Mouse (Mus musculus) limb, embryonic 14.5 days (tissue): ENCODE measurements around the gene Sema4a. TPM values are rescaled to one million over a fixed set of nuclear protein-coding genes. Genes with fewer than 3 reads are reported as not detected.

ENCODE experiments used
- ATAC-seq: fragments of 200-750 bp; cut with Nextera tagmentation; 2 replicates; pipeline ENCODE4 v1.8.0; 2017; ENCODE audit warnings: low read depth, moderate number of reproducible peaks, moderate TSS enrichment; ENCODE audit not compliant: low FRiP score
- DNase-seq: peaks from one replicate; pipeline ENCODE4 v3.0.0-alpha.2; 2015; ENCODE audit warnings: low spot score
- H3K27ac ChIP-seq: fragments of 300-500 bp; sonication (generic); replicated peaks from 2 replicates; pipeline ENCODE4 v1.5.1; 2014; ENCODE audit warnings: low read depth, mild to moderate bottlenecking, low read length, moderate library complexity, mixed read lengths
- H3K27me3 ChIP-seq: fragments of 300-500 bp; sonication (generic); 2 replicates; pipeline ENCODE4 v1.6.1; 2014; ENCODE audit warnings: low read length, mixed read lengths; ENCODE audit not compliant: control insufficient read depth, insufficient read depth
- H3K36me3 ChIP-seq: fragments of 300-500 bp; sonication (generic); 2 replicates; pipeline ENCODE4 v1.6.1; 2014; ENCODE audit warnings: mild to moderate bottlenecking, low read length, moderate library complexity, mixed read lengths; ENCODE audit not compliant: control insufficient read depth, insufficient read depth
- H3K4me1 ChIP-seq: fragments of 300-500 bp; sonication (generic); 2 replicates; pipeline ENCODE4 v1.6.1; 2014; ENCODE audit warnings: antibody characterized with exemption, low read length, mixed read lengths; ENCODE audit not compliant: control insufficient read depth, insufficient read depth
- H3K4me2 ChIP-seq: fragments of 300-500 bp; sonication (generic); replicated peaks from 2 replicates; pipeline ENCODE4 v1.6.1; 2014; ENCODE audit warnings: low read depth, mild to moderate bottlenecking, low read length, moderate library complexity; ENCODE audit not compliant: severe bottlenecking
- H3K4me3 ChIP-seq: fragments of 300-500 bp; sonication (generic); replicated peaks from 2 replicates; pipeline ENCODE4 v1.5.1; 2014; ENCODE audit warnings: low read length
- H3K9ac ChIP-seq: fragments of 300-500 bp; sonication (generic); 2 replicates; pipeline ENCODE4 v1.6.1; 2014; ENCODE audit warnings: mild to moderate bottlenecking, low read depth, low read length, moderate library complexity; ENCODE audit not compliant: severe bottlenecking
- H3K9me3 ChIP-seq: fragments of 300-500 bp; sonication (generic); 2 replicates; pipeline ENCODE4 v1.6.1; 2016; ENCODE audit warnings: low read length; ENCODE audit not compliant: control insufficient read depth
- POLR2A ChIP-seq: fragments of 200-500 bp; IDR thresholded peaks from 2 replicates; pipeline ENCODE4 v1.8.0; 2012; ENCODE audit warnings: inconsistent platforms, mild to moderate bottlenecking, moderate library complexity, borderline replicate concordance; ENCODE audit not compliant: insufficient read depth, insufficient read length; ENCODE audit errors: extremely low read depth
- whole genome bisulfite sequencing: fragments of 180-500 bp; shearing (Covaris S2); extraction: QIAGEN DNeasy Blood & Tissue Kit; methylation state at CpG from one replicate; pipeline ENCODE4 v1.1.7; 2014; 5-methylcytosine and 5-hydroxymethylcytosine counted together
- polyA plus RNA-seq, 2 experiments: library from polyadenylated mRNA; depleted of rRNA in 1 of 2; stranded (reverse) in 1 of 2; unstranded in 1 of 2; fragments of >200 nt; fragmentation: Nextera tagmentation in 1 of 2; extraction: Ambion mirVana in 1 of 2; gene quantifications; 2 replicates each; pipeline versions ENCODE4 v1.2.1 to v1.2.3; 2012 to 2014

Sema4a gene
- polyA plus RNA-seq, 2 experiments = 13.5 to 14.4 TPM

GRCm38 (mm10) chr3:88449395-88450023 is 11.5 kb downstream of the Sema4a start:
- Histone ChIP-seq H3K27me3 (no peaks in the 10 kb centered on the region), H3K36me3 (no peaks in the 10 kb centered on the region), H3K4me3 (peak overlapping the region; percentile 40), H3K4me2 (peak overlapping the region; percentile 60), H3K9ac (peak overlapping the region; percentile 55), H3K27ac (peak overlapping the region; percentile 59; the same call in 1 of the 2 replicates), H3K4me1 (peaks cover 8% of the 10 kb centered on the region; the same call in 1 of the 2 replicates), H3K9me3 (no peaks in the 10 kb centered on the region)
- ATAC-seq = peak; percentile 90
- 7% methylated on average over 20 of the region's 21 CpGs for WGBS
- TF ChIP-seq POLR2A = peak; percentile 57; the same call in 1 of the 2 replicates
- peak; percentile 73 for DNase-seq

- Histone ChIP-seq H3K9ac (no peak overlapping the region), H3K4me3 (no peak overlapping the region), H3K4me2 (no peak overlapping the region), H3K27ac (no peak overlapping the region), H3K36me3 (no peaks in the 10 kb centered on the region), H3K27me3 (no peaks in the 10 kb centered on the region), H3K9me3 (no peaks in the 10 kb centered on the region), H3K4me1 (peaks cover 8% of the 10 kb centered on the region; the same call in 1 of the 2 replicates)
- DNase-seq (no peak), ATAC-seq (no peak)
- no peak for TF ChIP-seq POLR2A
- WGBS = 85% methylated on average over 8 of the region's 8 CpGs
Measured at GRCm38 (mm10) chr3:88448443-88448842, 12.5 kb downstream of the Sema4a start.

GRCm38 (mm10) chr3:88447676-88448183 is 13.3 kb downstream of the Sema4a start:
- WGBS = 60% methylated on average over 8 of the region's 8 CpGs
- Histone ChIP-seq H3K27me3 (no peaks in the 10 kb centered on the region), H3K4me3 (no peak overlapping the region), H3K9me3 (no peaks in the 10 kb centered on the region), H3K4me2 (no peak overlapping the region), H3K27ac (no peak overlapping the region), H3K36me3 (no peaks in the 10 kb centered on the region), H3K9ac (no peak overlapping the region), H3K4me1 (peaks cover 8% of the 10 kb centered on the region; the same call in 1 of the 2 replicates)
- DNase-seq = no peak
- ATAC-seq = no peak
- TF ChIP-seq POLR2A = no peak

- H3K27ac ChIP-seq = no peak overlapping the region
- ATAC-seq = no peak
- TF ChIP-seq POLR2A = no peak
- 75% methylated on average over 8 of the region's 8 CpGs for WGBS
- DNase-seq = no peak
- no peaks in the 10 kb centered on the region for H3K27me3 ChIP-seq
- H3K9me3 ChIP-seq = no peaks in the 10 kb centered on the region
- no peak overlapping the region for H3K4me2 ChIP-seq
- peaks cover 8% of the 10 kb centered on the region; the same call in 1 of the 2 replicates for H3K4me1 ChIP-seq
- no peak overlapping the region for H3K4me3 ChIP-seq
- no peak overlapping the region for H3K9ac ChIP-seq
- 0 out of 2 replicates have a peak, but pooled peaks cover 3% of the 10 kb centered on the region for H3K36me3 ChIP-seq
Measured at GRCm38 (mm10) chr3:88446471-88447123, 14.4 kb downstream of the Sema4a start.

GRCm38 (mm10) chr3:88442888-88443287 is 18.1 kb downstream of the Sema4a start:
- ATAC-seq (no peak), DNase-seq (no peak)
- WGBS = 74% methylated on average over 7 of the region's 7 CpGs

More at GRCm38 (mm10) chr3:88442888-88443287, 18.1 kb downstream of the Sema4a start:
- Histone ChIP-seq H3K27me3 (no peaks in the 10 kb centered on the region), H3K4me2 (no peak overlapping the region), H3K4me1 (peaks cover 4% of the 10 kb centered on the region), H3K9ac (no peak overlapping the region), H3K4me3 (no peak overlapping the region), H3K27ac (no peak overlapping the region), H3K9me3 (no peaks in the 10 kb centered on the region), H3K36me3 (0 out of 2 replicates have a peak, but pooled peaks cover 3% of the 10 kb centered on the region)
- TF ChIP-seq POLR2A = no peak
